Mouse (Mus musculus) left cerebral cortex, adult 8-10 months (tissue): ENCODE data around the gene Lamtor3. TPM values are rescaled to one million over a fixed set of nuclear protein-coding genes. Genes with fewer than 3 reads are reported as not detected.
"Not testable (repeated sequence)": the region's sequence is repeated elsewhere in the genome, so short reads cannot be mapped to it uniquely, and the experiment has no call there.

Experiments used
- DNase-seq, 2 experiments: peaks; one replicate each; pipeline ENCODE4 v3.0.0; 2022; ENCODE audit warnings: low spot score in 2 of 2
- total RNA-seq, 4 experiments: library from RNA; stranded (reverse); gene quantifications; 2 replicates each; pipeline ENCODE4 v1.2.4; 2022

The Lamtor3 gene
- total RNA-seq, 4 experiments from 2014 or later: 62.0 to 71.8 (median 65.0) TPM

DNA sequence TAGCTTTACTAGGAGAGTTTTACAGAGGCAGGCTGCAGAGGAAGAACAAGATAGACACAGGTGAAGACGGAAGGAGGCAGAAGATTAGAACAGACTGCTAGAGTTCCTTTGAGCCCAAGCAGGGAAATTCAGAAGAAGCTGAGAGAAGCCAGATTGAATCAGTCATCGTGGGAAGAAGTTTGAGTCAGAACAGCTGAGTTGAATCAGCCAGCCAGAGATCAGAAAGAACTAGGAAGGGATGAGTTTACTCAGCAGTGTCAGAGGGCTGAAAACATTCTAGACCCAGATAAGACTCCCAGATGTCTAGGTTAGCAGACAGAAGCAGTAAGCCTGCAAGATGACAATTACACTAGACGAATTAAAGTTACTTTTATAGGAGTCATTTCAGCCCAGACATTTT, 15.7 kb downstream of the Lamtor3 start:
- no peak for DNase-seq

DNA sequence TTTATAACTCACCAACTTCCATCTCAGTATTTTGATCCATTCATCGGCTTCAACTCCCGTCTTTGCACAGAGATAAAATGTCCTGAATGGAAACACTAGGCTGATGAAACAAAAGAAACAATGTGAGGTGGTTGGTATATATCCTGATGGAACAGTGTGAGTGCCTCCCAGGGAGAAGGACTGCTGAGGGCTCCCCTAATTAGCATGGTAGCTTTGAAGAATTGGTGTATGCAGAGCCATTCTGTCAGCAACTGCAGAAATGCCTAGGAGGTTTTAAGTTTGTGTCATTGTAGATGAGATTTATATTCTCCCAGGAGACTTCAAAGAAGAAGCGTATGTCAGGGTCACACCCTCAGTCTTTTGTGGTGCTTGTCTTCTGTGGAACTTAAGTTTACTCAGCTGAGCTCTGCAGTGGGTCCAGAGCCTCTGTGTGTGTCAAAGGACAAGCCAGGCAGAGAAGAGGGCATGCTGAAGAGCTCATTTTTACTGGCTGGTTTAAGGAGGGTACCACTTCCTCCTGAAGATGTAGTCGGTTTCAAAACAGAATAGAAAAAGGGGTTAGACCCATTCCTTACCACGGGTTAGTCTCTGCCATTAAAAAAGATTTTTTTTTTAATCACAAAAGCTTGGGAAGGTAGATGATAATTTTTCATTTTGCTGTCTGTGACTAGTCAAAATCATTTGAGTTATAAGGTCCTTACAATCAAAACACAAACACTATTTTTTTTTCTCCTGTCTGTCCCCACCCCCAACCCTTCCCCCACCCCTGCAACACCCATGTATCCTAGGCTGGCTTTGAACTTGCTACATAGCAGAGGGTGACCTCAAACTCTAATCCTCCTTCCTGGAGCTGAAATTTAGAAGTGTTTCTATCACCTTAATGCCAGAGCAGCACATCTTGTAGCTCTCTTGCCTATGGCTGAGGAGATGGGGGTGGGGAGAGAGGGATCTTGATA, 17.5 kb downstream of the Lamtor3 start:
- no peak for DNase-seq

DNA sequence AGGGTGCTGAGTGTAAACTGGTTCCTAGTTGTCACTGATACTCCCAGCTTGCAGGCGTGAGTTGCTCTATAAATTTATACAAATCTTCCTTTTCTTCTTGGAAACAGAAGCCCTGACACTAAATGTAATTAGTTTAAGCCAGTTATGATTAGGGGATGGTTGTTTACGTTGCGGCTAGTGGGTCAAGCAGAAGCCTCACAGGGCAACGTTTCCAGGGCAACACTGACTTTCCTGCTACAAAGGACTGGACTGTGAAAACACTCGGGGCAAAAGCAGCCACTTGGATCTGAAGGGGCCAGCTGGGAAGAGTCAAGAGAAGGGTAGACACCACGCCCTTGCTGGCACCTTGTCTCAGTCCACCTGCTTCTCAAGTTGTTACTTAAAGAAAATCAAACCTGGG, 18.2 kb downstream of the Lamtor3 start:
- DNase-seq: no peak

DNA sequence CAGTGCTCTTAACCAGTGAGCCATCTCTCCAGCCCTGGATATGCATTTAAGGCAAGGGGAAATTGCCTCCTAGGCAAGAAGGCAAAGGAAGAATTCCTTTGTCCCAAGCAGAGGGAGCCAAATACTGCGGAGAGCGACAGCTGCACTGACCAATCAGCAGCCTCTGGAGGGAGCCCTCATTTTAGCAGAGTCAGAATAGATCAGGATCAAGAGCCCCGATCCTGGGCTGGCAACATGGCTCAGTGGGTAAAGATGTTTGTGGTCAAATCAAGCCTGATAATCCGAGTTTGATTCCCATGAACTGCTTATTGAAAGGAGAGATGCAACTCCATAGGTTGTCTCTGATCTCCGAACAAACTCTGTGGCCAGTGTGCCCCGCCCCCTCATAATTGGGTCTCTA, 20.3 kb downstream of the Lamtor3 start:
- DNase-seq: no peak

DNA sequence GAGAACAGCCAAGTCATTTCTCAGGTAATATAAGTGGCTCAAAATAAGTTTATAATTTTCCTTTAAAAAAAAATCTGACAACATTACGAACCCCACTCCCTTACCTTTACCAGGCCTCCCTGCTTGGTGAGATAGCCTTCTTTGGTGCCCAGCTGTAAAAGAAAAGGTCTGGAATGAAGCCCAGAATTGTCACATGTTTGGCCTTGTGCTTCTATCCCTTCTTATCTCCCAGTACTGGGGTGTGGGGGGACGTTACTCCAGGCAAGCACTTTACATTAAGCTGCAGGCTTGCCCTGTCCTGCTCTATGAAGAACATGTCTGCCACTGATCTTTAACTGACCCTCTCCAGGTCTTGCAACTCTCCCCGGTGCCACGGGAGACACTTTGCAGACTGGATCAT, 22.5 kb downstream of the Lamtor3 start:
- DNase-seq: no peak

DNA sequence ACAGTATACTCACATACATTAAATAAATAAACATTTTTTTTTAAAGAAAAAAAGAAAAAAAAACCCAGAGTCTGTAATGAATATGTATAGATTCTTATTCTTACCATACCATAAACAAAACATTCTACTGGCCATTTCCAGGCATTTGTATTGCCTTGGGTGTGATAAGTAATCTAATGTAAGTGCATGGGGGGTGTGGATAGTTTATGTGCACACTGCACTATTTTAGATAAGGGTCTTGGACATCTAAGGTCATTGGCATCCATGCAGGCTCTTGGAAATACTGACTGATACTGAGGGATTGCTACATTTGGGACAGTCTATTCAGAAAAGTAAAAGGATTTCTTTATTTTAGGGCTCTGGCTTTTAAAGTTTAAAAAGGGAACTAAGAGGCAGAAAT, 23.2 kb downstream of the Lamtor3 start:
- DNase-seq: no peak

DNA sequence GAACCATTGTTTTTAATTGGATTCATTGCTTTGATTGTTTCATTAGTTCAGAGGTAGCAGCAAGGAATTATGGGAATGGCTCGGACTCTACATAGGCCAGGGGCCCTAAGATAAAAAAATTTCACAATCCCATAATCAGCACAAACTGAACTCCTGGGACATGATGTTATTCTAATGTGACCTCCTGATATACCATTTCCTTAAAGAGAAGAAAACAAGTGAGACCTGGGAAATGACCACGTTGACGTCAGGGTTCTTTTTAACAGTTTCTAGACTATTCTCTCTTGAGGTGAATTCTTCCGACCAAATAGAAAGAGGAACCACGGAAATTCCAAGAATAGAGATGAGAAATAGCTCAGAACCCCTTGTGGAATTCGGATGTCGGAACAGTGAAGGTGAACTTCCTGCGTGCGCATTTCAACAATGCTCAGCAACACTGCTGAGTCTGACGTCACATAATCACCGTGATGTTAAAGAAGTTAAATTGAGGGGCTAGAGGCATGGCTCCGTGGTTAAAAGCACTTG, 23.9 kb downstream of the Lamtor3 start:
- no peak for DNase-seq

DNA sequence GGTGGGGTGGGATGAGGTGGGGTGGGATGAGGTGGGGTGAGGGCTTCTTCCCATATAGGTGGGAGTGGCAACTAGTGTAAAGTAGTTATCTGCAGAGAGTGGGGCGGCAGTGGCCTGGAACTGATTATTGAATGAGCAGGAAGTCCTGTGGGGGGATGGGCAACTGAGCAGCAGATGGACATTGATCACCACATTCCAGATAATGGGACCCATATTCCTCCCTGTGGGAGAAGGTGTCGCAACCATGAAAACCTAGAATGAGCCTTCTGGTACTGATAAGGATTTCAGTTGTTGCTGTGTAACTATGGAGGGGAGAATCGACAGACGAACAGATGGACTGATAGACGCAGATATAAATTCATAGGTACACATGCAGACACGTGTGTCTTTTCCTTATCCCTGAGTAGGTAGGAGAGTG, 25.4 kb downstream of the Lamtor3 start:
- no peak for DNase-seq

DNA sequence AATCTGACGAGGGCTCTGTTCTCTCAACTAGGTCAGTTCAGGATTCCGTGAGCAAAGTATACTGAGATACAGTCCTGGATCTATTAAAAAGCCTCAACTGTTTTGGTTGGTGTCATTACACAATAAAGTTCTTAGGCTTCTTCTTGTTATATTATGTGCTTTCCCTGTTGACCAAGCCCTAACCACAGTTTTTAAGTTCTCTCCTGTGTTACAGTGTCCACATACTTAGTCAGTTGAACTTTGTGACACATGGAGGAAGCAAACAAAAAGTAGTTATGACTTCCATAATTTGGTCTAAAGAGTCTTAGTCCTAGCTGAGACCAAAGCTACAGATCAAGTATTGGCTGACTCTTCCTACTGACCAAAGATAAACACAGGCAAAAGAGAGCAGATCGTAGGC, 28.5 kb downstream of the Lamtor3 start:
- no peak for DNase-seq

DNA sequence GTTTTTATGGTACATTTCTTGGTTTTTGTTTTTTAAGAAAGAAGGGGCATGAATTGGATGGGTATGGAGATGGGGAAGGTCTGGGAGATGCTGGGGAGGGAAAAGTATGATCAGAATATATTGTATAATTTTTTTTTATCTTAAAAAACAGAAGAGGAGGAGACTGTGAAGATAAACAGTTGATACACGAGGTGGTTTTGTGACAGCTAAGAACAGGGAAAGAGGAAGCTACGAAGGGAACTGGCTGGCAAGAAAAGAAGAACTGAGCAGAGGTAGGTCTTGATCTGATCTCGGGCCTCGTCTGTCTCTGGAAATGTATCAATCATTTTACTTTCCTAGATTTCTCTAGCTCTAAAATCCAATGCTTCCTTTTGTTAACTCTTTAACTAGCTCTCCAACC, 29.2 kb downstream of the Lamtor3 start:
- no peak for DNase-seq

DNA sequence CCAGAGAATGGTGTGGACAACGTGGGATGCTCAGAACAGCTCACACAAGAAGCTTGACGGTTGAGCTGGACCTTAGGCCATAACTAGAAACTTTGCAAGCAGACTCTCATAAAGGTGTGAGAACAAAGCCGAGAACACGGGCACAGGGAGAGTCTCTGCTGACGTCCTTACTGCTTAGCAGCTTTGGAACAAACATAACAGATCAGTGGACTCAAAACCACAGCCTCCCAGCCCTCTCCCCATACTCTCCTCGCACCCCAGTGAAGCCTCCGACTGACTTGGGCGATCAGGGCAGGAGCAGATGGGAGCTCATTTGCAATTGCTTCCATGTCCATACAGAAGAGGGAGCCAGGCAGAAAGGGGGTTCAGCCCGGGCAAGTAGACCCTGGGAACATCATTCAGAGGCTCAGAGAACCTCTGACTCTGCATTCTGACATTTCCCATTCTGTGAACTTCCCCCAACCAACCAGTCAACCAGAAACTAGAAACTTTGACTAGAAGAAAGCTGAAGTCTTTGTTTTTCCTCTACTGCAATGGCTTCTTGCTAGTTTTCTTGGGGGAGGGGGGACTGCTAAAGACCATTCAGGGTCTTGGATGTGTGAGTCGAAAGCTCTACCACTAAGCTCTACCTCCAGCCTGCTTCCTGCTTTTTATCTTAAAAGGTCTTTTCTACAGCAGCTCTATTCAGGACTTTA, 32.0 kb downstream of the Lamtor3 start:
- DNase-seq: no peak

DNA sequence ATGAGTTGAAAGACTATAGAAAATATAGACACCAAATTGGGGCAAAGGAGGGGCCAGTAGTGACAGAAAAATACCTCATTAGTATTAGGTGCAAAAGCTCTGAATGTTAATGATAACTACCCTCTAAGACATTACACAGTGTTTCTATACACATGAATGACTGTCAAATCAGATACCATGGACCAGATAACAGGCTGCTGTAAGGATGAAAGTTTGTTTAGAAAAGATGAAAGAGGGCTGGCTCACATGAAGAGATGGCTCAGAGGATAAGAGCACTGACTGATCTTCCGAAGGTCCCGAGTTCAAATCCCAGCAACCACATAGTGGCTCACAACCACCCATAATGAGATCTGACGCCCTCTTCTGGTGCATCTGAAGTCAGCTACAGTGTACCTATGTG, 33.0 kb downstream of the Lamtor3 start:
- DNase-seq: not testable (repeated sequence)

DNA sequence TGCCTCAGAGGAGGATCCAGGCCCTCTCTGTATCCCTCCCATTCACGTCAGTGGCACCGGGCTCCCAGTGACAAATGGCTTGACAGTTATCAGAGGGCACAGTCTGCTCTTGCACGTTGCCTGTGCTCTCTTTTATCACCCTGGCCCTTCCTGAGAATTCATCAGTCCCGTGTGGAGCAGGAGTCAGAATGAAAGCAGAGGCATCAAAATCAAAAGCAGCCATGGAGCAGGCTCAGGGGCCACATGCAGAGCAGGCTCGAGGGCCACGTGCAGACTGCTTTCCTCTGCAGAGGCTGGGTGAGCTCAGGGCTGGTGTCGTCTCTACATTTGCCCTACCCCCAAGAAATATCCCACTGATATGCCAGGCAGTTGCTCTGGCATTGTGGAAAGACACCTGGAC, 33.5 kb downstream of the Lamtor3 start:
- DNase-seq: no peak

DNA sequence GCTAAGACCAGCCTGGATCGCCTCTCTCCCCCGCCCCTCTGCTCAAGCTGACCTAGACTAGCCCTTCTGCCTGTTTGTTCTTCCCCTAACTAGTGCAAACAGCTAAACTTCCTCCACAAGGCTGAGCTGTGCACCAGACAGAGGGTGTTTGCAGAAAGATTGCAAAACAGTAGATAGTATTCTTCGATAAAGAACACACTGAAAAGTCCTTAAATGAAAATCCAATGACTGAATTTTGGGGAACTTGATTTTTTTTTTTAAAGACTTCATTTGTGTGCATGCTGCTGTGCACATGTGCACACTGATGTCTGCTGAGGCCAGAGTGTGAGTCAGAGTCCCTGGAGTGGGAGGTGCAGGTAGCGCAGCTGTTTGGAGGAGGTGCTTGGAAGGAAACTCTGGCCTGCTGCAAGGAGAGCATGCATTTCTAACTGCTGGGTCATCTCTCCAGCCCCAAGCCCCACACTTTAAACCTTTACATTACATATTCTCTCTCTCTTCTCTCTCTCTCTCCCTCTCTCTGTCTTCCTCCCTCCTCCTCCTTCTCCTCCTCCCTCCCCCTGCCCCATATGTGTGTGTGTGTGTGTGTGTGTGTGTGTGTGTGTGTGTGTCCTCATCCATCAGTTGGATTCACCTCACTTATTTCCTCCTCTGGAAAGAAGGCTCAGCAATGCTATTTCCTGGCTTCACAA, 34.1 kb downstream of the Lamtor3 start:
- DNase-seq: peak in 1 of 2 experiments; percentile 58

DNA sequence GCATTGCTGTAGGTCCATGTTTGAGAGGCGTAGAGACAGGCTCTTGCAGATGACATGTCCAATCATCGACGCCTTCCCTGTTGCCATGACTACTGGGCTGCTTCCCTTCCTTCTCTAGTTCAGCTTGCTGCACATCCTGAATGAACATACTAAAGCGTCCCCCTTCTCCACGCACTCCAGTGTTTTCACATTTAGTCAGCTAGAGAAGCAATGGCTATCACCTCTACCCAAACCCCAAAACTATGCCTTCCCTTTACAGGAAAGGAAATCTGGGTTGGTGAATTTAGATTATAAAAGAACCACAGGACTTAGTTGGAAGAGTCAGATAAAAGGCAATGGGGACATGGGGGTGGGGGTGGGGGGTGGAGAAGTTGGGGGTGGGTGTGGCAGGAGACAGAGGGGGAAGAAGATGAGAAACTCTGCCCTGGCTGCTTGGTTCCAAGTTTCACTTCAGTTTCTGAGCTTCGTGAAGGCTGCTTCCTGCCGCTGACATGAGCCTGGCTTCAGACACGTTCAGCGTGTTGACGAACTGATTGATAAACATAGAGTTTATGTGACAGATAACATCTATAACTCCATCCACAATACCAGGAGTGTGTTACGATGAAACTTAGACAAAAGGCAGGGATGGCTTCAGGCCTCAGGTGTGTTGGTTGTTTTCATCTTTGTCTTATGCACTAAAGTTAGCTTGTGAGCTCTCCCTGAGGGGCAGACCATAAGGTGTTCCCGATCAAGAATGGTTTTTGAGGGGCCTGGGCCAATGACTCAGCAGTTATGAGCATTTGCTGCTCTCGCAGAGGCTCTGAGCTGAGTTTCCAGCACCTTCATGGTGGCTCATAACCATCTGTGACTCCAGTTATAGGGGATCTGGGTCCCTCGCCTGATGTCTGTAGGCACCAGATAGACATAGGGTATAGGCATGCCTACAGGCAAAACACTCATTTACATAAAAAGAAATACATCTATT, 34.9 kb downstream of the Lamtor3 start:
- DNase-seq: peak; percentile 31 to 84

DNA sequence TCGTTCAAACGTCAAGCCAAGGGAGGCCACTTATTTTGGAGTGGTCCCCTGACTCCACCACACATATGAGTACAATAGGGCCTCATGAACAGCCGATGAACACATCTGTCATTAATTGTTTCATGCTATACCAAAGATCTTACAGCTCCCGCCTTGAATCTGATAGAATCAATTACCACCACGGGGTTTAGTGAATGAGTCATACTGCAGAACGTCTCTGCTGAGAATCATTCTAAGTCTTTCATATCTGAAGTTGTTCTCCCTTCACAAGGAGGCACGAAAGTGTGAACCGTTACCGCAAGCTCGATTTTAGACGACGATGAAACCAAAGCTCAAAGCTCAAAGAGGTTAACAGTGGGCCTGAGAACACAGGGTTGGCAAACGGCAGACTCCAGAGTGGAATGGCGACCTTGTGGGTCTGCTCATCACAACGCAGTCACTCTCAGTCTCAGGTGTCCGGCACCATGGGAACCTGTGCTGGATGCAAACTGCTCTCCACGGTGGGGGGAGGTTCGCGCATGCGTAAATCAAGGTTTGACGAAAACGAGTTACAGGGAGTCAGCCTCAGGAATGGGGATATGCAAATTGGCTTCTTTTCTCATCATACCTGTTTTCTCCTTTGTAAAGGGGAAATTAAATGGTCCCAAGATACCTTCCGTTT, 36.1 kb downstream of the Lamtor3 start:
- no peak for DNase-seq

DNA sequence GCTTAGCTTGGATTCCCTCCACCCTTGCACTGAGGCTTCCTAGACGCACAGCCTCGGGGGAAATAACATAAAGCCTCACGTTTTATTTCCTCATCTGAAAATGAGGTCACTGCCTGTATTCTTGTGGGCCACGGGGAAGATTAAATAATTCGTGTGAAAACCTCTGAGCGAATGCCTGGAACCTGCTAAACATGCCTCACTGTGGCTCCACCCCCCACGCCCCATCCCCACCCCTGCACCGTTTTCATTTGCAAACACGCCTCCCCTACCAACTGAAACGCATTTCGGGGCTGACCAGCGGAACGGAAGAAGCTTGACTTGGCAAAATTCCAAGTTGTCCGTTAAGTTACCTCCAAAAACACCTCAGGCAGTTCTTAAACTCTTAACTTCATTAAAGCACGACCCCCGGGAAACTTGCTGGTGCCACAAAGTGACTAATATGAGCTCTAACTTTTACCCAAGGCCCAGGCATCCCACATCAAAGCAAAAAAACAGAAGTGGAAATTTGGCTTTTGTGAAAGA, 37.3 kb downstream of the Lamtor3 start:
- DNase-seq: no peak

DNA sequence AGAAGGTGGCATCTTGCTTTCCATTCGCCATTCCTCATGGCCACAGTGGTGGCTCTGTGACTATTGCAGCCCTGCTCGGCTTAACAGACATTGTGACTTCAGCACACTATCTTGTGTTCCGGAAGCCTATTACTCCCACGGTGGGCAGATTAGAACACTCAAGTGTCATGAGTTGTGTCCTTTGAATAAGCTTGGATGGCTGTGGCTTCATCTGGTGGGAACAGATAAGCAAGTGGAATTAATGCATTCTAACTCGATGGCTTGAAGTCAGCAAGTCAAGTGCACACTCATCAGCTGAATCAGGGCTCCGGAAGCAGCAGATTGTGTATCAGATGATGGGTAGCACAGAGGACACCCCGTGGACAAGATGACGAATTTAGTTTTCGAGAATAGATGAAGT, 39.6 kb downstream of the Lamtor3 start:
- no peak for DNase-seq

DNA sequence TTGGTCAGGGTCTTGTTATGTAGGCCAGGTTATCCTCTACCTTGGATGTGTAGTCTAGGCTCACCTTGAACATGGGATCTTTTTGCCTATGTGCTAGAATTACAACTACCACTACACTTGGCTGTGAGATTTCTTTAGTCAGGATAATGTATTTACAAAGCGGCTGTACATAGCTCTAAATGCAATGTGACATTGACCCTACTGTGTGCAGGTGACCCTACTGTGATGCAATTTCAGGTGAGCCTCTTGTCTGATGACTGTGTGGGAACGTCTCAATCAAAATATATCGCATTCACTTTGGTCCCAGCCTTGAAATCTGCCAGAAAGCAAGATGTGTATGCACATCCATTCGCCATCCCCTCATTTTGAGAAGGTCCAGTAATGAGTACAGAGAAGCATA, 40.0 kb downstream of the Lamtor3 start:
- no peak for DNase-seq

DNA sequence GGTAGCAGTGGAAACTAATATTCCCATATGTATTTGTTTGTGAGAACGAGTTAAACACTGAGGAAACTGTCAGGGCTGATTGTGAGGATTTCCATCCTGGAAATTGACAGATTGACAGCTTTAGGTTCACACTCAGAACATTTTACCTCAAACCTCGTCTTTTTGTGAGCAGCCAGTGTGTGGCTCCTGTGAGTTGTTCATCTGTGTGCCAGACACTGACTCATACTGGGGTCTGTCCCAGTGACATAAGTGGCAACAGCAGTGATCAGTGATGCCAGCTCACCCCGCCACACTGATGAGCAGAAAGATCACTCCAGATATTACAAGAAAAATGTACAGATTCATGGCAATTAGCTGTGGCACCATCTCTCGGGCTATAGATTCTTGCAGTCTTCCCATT, 41.1 kb downstream of the Lamtor3 start:
- no peak for DNase-seq
